Mouse (Mus musculus): ENCODE data around the gene Rhbdd2.

Gene Rhbdd2

GRCm38 (mm10) chr5:135645330-135645729, 12.9 kb downstream of the Rhbdd2 start:
- no peak for DNase-seq (ENCODE audit: low spot score)

- DNase-seq (ENCODE audit: low spot score) = no peak
Observed at GRCm38 (mm10) chr5:135646038-135646437, 13.6 kb downstream of the Rhbdd2 start.

- DNase-seq (ENCODE audit: low spot score) = no peak
Observed at GRCm38 (mm10) chr5:135648461-135649308, 16.3 kb downstream of the Rhbdd2 start.

- no peak for DNase-seq (ENCODE audit: low spot score)
Observed at GRCm38 (mm10) chr5:135649309-135649633, 16.9 kb downstream of the Rhbdd2 start.

GRCm38 (mm10) chr5:135651536-135651935, 19.1 kb downstream of the Rhbdd2 start:
- DNase-seq (ENCODE audit: low spot score) = no peak

GRCm38 (mm10) chr5:135653209-135653608, 20.8 kb downstream of the Rhbdd2 start:
- DNase-seq (ENCODE audit: low spot score) = no peak

- DNase-seq (ENCODE audit: low spot score) = no peak
Observed at GRCm38 (mm10) chr5:135656046-135656445, 23.6 kb downstream of the Rhbdd2 start.

GRCm38 (mm10) chr5:135657128-135657527, 24.7 kb downstream of the Rhbdd2 start:
- DNase-seq (ENCODE audit: low spot score) = no peak

- DNase-seq (ENCODE audit: low spot score) = no peak
Observed at GRCm38 (mm10) chr5:135657703-135658373, 25.4 kb downstream of the Rhbdd2 start.

GRCm38 (mm10) chr5:135659956-135660355, 27.5 kb downstream of the Rhbdd2 start:
- DNase-seq (ENCODE audit: low spot score) = no peak

- no peak for DNase-seq (ENCODE audit: low spot score)
Observed at GRCm38 (mm10) chr5:135660535-135660934, 28.1 kb downstream of the Rhbdd2 start.

GRCm38 (mm10) chr5:135666890-135667289, 34.5 kb downstream of the Rhbdd2 start:
- DNase-seq (ENCODE audit: low spot score) = no peak

GRCm38 (mm10) chr5:135668071-135668470, 35.7 kb downstream of the Rhbdd2 start:
- DNase-seq (ENCODE audit: low spot score) = no peak

GRCm38 (mm10) chr5:135669741-135670275, 37.4 kb downstream of the Rhbdd2 start, which contains the start of gene Por:
Por (plus strand) TSS chr5:135670033.
- peak; percentile 73 for DNase-seq (ENCODE audit: low spot score)

GRCm38 (mm10) chr5:135670881-135671280, 38.5 kb downstream of the Rhbdd2 start:
- DNase-seq (ENCODE audit: low spot score) = no peak

GRCm38 (mm10) chr5:135672509-135672908, 40.1 kb downstream of the Rhbdd2 start:
- DNase-seq (ENCODE audit: low spot score) = no peak

- no peak for DNase-seq (ENCODE audit: low spot score)
Observed at GRCm38 (mm10) chr5:135672980-135673379, 40.6 kb downstream of the Rhbdd2 start.

- peak; percentile 81 for DNase-seq (ENCODE audit: low spot score)
Observed at GRCm38 (mm10) chr5:135674349-135674775, 41.9 kb downstream of the Rhbdd2 start.

GRCm38 (mm10) chr5:135674821-135675220, 42.4 kb downstream of the Rhbdd2 start:
- DNase-seq (ENCODE audit: low spot score) = peak; percentile 92

- no peak for DNase-seq (ENCODE audit: low spot score)
Observed at GRCm38 (mm10) chr5:135676696-135677095, 44.3 kb downstream of the Rhbdd2 start.

- no peak for DNase-seq (ENCODE audit: low spot score)
Observed at GRCm38 (mm10) chr5:135677251-135677650, 44.8 kb downstream of the Rhbdd2 start.

GRCm38 (mm10) chr5:135678481-135678880, 46.1 kb downstream of the Rhbdd2 start:
- DNase-seq (ENCODE audit: low spot score) = no peak

- DNase-seq (ENCODE audit: low spot score) = no peak
Observed at GRCm38 (mm10) chr5:135680967-135681545, 48.6 kb downstream of the Rhbdd2 start.

Data from embryo, embryonic 10 days (tissue).